Mouse (Mus musculus) frontal cortex, postnatal 36 days (tissue): ENCODE measurements around the gene Galnt2.

Experiments
- DNase-seq, 2 experiments: peaks; one replicate each; pipeline ENCODE4 v3.0.0; 2022; ENCODE audit warnings: low spot score in 2 of 2

The Galnt2 gene

DNA sequence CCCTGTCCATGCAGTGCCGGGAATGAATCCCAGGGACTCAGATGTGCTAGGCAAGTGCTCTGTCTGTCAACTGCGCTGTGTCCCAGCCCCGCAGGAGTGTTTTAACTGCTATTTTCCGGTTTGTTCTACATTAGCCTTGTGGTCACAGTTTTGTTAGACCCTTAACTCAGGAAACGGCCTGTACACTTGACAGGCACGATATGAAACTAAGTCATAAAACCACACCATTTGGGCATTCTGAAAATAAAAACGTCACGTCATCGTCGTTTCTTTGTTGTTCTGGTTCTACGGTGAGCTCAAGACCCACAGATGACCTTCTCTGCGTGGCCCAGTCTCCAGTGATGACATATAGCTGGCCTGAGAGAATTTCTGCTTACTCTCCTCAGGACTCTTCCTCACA lies 40.3 kb downstream of the Galnt2 start:
- no peak for DNase-seq

DNA sequence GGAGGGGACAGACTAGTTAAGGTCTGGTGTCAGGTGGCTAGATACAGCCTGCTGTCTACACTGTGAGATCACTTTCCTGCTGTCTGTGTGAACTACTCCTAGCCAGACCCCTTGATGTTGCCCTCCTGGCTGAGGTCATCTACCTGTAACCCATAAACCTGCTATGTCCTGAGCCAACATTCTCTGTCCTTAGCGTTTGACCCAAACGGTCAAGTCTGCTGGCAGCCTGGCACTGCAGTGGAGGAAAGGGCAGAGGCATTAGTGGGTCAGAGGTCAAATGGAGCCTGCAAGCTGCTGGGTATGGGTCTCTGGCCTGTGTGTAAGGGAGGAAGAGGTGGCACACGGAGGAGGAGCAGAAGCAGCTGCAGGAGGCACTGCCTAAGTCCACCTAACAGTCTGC lies 41.6 kb downstream of the Galnt2 start:
- DNase-seq, result no peak

DNA sequence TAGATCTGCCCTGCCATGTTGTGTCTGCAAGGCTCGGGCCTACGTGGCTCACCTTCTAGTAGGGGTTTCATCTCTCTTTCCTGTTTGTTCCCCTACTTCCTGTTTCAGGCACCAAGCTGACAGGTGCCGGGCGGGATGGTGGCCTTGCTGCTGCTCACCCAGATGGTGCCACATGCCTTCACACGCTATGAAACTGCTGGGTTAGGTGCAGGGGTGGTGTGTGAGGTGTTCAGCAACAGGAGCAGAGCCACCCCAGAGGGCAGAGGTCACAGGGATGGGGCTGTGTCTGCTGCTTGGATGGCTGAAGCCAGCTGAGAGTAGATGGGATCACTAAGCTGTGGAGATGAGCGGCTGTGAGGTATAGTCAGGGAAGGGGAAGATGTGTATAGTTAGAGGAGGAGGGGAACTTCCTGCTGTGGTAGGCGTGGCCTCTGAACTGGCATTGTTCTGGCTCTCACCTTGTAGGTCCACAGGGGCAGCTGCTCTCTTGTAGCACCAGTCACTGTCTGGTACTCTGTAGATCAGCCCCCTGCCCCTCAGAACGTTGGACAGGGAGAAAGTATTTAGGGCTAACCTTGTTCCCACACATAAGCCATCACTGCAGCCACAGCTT lies 42.5 kb downstream of the Galnt2 start:
- DNase-seq, result no peak

DNA sequence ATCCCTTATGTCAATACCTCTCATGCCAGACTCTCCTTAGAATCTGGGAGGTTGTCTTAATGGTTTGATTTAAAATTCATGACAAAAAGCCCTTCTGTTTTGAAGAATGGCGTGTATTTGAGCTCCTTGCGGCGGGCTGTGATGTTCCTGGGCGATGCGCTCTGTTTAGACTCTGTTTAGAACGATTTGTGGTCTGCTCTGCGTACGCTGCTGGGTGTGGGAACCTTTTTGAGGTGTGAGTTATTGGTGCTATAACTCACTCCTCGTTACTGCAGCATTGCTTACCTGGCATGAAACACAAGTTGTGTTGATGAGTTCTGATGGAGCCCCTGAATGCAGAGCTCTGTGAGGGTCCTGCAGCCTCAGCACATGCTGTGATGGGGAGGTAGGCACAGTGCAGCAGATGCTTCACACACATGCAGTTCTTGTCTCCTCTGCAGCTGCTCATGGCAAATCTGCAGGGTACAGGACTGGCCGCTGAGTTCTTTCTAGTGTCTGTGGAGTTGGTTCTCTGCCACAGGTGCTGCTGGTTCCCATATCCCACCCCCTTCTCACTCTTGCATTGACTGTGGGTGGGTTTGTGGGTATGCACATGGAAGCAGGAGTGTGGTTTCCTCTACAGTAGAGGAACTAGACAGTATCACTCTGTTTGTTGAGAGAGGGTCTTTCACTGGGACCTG lies 43.4 kb downstream of the Galnt2 start:
- DNase-seq, result no peak

DNA sequence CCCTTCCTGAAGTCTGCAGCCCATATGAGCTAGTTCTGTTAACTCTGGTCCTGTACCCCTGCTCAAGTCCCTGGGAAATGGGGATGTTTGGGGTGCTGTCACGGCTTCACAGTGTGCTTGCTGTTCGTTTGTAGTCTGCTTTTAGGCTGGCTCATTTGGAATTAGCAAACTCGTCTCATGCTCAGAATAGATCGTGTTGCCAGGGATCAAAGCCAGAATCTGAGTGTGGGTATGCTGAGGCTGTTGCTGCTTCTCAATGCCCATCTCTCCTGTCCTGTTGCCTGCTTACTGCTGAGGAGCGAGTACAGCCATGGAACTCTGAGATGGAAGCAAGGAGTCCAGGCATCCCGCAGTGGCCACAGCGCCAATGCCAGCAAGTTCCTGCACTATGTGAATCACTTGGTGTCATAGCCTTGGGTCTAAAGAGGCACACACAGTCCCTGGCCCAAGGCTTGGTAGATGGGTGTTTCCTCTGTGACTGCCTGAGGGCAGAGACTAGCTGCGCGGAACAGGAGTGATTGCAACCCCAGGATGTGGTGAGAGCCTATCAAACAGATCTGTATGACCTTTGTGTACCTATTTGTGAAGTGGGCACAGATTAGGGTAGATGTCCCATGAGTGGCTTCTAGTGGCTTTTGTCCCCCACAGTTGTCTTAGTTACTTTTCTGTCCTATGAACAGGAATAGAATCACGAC lies 44.3 kb downstream of the Galnt2 start:
- DNase-seq, result peak in 1 of 2 experiments; percentile 67

DNA sequence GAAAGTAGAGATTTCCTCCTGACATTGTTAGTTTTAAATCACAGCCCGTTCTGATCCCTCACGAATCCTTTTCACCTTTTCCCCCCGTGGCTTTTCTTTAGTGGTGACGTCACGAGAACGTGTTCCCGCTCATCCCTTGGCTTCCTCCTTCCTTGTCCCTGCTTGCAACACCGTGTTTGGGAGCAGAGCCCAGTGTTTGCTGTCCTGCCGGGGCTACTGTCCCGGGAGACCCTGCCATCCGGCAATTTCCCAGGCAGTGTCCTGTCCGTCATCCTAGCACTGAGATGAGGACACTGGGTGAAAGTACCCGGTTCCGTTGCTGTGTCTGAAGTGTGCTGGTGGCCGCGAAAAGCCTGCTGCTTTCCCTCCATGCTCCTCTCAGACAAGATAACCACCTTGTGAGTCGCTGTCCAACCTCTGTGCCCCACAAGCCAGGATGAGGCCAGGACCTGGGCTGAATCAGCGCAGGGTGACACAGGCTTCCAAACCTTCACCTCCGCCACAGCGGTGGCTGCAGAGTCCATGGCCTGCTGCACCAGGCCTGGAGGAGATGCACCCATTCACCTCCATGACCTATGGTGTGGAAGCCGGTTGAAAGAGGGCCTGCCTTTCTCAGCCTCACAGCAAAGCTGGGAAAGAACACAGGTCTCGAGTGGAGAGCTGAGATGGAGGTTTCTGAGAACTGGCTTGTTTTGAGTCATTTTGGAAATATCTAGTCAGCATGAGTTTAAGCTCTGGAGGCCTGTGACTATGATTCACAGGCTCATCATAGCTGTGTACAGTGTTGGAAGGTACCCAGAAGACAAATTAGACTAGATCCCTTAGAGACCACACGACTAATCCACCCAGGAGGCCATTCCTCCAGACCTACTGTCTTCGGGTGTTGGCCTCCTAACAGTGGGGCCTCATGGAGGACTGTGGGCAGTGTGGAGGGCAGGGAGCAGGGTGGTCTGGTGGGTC lies 47.0 kb downstream of the Galnt2 start:
- no peak for DNase-seq

DNA sequence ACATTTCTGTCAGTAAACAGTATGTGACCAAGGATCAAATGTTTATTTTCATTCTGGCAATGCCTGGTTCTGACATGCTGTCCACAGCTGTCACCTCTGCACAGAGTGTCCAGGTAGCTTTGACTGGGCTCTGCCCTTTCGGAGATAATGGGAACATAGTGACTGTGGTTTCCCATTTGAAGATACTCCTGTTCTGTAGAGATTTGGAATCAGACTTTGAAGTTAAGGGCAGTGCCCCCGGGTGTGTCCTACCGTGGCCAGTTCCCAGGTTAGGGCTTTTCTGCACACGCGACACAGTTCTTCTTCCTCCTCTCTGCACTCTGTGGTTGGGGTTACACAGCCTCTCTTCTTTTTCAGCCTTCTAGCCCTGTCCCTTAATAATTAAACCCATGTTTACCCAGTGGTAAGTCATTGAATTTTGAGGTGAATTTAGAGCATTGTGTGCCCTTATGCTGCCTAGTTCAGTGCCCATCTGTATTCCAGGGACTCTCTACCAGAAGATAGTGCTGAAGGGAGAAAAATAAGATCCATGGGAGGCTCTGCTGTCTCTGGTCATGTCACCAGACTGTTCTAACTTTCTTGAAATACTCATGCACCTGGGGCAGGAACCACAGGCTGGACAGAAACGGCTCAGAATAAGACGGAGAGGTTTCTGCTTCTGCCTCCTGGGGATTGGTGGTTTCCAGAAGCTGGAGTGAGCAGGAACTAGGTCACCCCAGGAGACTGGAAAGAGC lies 47.9 kb downstream of the Galnt2 start:
- DNase-seq, result no peak

DNA sequence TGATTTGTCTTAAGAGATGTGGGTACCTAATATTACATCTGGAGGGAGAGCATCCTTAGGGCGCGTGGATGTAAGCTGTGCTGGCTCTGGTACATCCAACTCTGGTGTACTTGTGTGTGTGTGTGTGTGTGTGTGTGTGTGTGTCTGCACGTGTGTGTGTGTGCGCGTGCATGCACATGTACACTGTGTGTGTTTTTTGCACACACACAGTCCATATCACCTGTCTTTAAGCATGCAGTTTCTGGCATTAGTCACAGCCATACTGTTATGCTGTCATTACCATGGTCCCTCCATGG lies 48.4 kb downstream of the Galnt2 start:
- no peak for DNase-seq

DNA sequence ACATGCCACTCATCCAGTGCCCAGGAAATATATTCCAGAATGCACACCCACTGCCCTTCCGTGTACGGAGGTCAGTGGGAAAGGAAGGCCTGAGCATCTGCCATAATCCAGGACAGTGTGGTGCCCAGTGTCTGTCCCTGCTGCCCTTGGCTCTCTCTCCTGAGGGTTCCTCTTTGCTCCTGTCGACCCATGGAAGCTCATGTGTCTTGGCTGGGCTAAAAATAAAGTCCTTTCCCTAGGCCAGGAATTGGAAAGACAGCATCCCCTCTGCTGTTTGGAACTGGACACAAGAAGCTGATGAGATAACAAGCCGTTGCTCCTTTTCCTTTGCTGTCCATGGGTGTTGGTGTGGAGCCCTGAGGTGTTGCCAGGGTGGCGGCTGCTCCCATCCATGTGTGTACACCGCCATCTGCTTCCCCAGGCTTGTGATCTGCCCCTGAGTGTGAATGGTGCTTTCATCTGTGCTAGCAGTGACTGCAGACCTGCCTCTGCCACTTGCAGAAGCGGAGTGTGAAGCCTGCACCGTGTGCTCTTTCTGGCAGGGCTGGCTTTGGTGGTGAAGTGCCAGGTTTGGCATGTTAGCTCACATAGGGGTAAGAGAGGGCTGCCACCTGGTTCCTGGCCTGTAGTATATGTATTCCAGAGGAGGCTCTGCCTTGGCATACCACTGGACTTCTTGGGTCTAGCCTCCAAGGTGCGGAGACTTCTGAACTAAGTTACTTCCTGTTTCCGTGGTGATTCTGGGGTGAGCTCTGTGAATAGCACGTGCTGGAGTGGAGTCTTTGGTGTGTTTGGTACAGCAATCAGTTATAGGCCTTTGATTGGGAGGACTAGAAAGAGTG lies 50.7 kb downstream of the Galnt2 start:
- DNase-seq, result no peak

DNA sequence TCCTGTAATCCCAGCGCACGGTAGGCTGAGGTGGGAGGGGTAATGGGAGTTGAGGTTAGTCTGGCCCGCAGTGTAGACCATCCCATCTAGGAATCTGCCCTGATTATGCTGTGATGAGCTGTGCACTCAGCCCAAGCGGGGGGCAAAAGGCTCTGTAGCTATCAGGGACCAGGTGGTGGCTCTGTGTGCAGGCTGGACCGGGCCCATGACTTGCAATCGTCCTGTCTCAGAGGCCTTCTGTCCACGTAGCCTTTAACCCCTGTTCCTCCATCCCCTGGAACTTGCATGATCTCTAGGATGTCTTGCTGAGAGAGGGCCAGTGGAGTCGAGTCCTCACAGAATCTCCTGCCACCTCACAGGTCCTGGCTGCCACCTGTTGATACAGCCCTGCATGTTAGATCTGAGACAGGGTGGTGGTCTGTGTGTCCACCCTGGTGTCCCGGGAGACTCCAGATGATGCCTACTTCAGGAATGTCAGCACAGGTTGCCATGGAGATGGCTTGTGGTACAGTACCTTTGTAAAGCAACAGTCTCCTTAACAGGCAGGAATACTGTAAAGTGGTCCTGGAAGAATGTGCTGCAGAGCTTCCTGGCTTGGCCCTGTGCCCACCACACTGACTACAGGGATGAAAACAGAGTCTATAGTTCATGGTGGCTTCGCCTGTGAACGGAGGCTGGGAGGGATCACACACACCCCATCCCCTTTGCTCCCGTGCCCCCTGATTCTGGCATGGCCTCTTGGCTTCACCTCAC lies 51.9 kb downstream of the Galnt2 start:
- no peak for DNase-seq

DNA sequence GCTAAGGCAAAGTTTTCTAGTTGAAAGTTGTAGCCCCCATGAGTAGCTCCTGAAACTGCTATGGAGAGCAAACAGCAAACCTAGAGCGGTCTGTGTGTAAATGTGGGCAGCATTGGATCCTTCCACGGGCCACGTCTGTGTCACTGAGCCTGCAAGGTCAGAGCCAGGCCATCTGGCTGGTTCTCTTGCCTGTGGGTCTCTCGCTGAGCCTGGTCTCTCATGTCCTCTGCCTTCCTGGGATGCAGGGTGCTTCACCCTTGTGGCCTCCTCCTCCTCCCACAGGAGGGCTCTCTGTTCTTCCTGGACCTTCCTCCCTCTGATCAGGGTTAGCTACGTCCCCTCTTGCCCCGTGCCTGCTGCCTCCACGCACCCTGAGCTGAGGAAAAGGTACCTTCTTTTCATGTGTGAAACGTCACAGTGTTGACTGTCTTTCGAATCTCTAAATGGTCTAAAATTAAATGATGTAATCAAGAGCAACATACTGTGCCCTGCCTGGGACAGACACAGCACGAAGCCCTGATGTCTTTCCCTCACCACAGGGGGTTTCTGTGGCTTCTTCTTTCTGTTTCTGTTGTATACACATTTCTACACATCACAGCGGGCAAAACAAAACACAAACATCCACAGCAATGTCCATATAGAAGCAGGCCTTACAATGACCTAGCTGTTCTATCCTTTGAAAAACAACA lies 52.6 kb downstream of the Galnt2 start:
- DNase-seq, result no peak

DNA sequence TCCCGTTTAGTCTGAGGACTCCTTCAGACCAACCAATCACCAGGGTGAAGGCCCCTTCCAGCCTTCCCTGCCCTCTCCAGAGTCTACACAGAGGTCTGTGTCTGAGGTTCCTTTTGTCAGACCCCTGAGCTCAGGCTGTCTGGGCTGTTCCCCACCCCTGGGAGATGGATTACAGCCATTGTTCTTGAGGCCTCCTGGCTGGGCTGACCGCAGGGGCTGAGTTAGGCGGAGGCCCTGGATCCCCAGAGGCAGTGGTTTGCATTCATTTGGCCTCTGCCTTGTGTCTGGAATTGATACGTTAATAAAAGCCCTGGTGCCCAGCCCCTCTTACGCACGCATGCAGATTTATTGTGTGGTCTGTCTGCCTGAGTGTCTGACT lies 53.1 kb downstream of the Galnt2 start:
- no peak for DNase-seq

DNA sequence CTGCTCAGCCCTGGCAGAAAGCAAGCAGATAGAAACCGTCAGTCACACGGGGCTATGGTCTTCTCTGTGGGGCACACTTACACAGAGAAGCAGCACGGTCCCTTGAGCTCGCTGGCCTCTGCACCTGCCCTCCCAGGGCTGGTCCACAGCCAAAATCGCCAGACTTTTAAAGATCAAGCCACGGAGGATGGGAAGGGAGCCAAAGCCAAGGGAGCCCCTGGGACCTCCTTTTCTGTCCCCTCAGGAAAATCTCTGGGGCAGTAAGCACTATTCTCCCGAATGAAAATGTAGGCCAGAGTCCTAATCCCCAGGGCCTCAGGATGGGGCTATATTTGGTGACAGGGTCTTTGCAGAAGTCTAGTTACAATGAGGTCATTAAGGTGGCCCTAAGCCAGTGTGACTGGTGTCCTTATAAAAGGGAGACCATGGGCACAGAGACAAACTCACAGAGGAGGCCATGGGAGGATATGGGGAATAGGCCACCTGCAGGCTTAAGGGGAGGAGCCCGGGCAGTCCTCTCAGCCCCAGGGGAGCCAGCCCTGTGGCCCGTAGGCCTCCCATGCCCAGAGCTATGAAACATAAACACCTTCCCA lies 53.9 kb downstream of the Galnt2 start:
- no peak for DNase-seq

DNA sequence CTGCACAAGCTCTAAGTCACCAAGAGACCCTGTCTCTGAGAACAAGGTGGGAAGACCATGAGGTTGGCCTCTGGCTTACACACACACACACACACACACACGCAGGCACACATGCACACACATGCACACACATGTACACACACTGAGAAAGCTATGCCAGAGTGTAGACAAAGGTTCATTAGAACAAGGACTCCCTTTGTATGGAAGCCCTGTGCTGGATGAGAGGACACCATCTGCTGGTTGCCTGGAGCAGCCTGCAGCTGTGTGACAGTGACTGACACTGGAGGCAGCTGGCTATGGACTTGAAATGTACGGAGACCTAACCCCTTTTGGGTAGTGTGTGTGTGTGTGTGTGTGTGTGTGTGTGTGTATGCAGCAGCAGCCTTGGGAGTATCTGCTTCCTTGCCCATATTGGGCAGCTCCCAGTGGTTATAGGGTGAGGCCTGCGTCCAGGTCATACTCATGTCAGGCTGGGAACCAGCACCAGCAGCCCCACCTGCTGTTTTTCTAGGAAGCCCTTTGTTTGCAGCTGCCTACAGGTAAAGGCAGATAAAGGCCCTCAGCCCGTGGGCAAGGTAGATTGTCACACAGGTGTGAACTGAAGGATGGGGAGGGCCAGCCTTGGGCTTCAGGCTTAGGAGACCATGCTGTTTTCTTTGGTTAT lies 55.4 kb downstream of the Galnt2 start:
- no peak for DNase-seq

DNA sequence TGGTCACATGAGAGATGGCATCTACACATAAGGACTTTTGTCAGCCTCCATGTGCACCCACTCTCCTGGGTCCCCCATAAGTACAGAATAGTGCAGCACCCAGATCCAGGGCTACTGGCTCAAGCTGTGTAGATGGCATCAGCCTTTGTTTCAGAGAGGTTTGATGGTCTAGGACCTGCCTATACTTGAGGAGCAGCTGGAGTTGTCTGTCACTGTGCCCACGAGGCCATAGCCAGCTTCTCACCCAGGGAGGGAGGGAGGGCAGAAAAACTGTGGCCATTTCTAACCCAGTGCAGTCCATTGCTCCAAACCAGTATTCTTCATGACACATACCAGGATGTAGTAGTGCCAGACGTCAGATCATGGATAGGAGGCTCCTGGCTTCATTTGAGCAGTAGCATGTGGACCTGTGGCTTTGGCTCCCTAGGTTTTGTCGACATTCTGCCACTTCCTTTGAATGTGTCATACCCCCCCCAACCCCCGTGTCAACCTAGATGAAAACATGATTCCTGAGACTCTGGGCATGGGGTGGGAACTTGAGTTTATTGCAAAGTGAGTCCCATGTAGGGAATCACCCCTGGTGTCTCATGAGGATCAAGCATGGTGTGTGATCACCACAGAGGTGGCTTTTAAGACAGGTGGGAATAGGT lies 57.1 kb downstream of the Galnt2 start:
- no peak for DNase-seq

DNA sequence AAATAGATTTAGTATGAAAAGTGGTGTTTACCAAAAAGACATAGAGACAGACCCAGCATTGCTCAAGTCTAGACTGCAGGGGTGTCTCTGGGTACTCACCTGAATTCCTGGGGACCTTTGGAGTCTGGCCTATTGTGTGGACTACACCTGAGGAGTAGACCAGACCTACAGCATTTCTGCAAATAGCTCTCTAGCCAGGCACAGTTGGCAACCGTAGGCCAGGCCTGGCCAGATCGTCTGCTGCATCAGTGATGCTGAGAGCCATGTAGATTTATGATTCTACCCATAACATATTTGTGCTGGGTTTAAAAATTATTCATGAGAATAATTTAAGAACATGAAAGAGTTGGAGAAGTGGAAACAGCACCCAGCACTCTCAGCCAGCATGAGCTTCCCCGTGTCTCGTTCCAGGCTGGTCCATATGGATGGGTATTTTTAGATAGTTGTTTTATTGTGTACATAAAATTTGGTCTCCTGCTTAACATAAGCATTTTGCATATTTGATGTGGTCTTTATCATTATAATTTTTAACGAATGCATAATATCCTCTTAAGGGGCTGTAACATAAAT lies 58.4 kb downstream of the Galnt2 start:
- no peak for DNase-seq

DNA sequence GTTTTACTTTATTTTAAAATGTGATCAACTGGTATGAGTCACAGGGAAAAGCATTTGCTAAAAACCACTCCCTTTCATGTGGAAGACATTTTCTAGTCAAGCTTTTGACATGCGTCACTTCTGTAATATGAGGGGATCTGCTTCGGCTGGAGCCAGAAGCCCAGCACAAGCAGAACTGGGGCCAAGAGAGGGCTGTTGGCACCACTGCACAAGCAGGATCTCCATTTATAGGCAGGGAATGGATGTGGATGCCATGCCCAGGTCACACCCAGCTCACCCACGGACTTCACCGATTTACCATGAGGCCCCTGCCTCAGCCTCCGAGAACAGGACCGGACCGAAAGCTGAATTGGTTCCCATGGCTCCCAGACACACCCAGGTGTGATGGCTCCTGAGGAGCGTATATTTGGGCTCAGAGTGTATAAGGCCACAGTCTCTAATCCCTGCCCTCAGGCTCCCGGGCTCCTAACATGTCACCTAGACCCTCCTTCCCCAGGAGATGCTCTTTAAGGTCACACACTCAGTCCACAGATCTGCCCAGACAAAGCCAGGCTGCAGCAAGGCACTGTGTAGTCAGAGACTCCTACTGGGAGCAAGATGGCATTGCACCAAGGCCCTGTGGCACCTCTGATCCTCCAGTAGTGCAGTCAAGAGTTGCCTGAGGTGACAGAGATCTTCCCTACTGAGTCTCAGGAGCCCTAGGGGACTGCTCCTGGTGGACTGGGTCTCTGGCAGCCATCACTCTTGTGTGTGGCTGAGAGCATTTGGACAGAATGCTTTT lies 59.9 kb downstream of the Galnt2 start:
- DNase-seq, result no peak
